Mouse (Mus musculus) intestine, embryonic 14.5 days (tissue): ENCODE measurements at regions not wholly inside any gene's neighbourhood (a gene's known extent, or its start where the extent isn't known, plus 50 kb on each side); places are given as distances from the start of the nearest gene placed in this dataset.

Experiments
- ATAC-seq: fragments of 200-750 bp; cut with Nextera tagmentation; replicated peaks from 2 replicates; pipeline ENCODE4 v1.8.0; 2017; ENCODE audit warnings: low read depth, moderate number of reproducible peaks, moderate TSS enrichment, moderate library complexity; ENCODE audit not compliant: low FRiP score, low TSS enrichment
- DNase-seq: peaks from one replicate; pipeline ENCODE4 v3.0.0-alpha.2; 2018; ENCODE audit warnings: low spot score
- H3K27ac ChIP-seq: fragments of 300-500 bp; sonication (generic); 2 replicates; pipeline ENCODE4 v1.5.1; 2014; ENCODE audit warnings: low read depth, mild to moderate bottlenecking, control low read depth
- H3K27me3 ChIP-seq: fragments of 300-500 bp; sonication (generic); replicated peaks from 2 replicates; pipeline ENCODE4 v1.6.1; 2014; ENCODE audit warnings: low read length, control low read depth; ENCODE audit not compliant: control insufficient read depth, insufficient read depth
- H3K36me3 ChIP-seq: fragments of 300-500 bp; sonication (generic); 2 replicates; pipeline ENCODE4 v1.6.1; 2014; ENCODE audit warnings: low read length, control low read depth; ENCODE audit not compliant: control insufficient read depth, insufficient read depth
- H3K4me1 ChIP-seq: fragments of 300-500 bp; sonication (generic); replicated peaks from 2 replicates; pipeline ENCODE4 v1.6.1; 2014; ENCODE audit warnings: low read length, control low read depth, mixed read lengths; ENCODE audit not compliant: control insufficient read depth, insufficient read depth
- H3K4me2 ChIP-seq: fragments of 300-500 bp; sonication (generic); 2 replicates; pipeline ENCODE4 v1.6.1; 2014; ENCODE audit warnings: low read length
- H3K4me3 ChIP-seq: fragments of 300-500 bp; sonication (generic); 2 replicates; pipeline ENCODE4 v1.5.1; 2014; ENCODE audit warnings: low read depth, low read length, control low read depth, mixed read lengths
- H3K9ac ChIP-seq: fragments of 300-500 bp; sonication (generic); 2 replicates; pipeline ENCODE4 v1.6.1; 2014; ENCODE audit warnings: mild to moderate bottlenecking, low read length
- H3K9me3 ChIP-seq: fragments of 300-500 bp; sonication (generic); 2 replicates; pipeline ENCODE4 v1.6.1; 2016; ENCODE audit warnings: low read length, control low read depth; ENCODE audit not compliant: control insufficient read depth
- WGBS: fragments of 180-500 bp; shearing (Covaris S2); extraction: QIAGEN DNeasy Blood & Tissue Kit; methylation state at CpG from one replicate; pipeline ENCODE4 v1.1.7; 2014; 5-methylcytosine and 5-hydroxymethylcytosine counted together

DNA sequence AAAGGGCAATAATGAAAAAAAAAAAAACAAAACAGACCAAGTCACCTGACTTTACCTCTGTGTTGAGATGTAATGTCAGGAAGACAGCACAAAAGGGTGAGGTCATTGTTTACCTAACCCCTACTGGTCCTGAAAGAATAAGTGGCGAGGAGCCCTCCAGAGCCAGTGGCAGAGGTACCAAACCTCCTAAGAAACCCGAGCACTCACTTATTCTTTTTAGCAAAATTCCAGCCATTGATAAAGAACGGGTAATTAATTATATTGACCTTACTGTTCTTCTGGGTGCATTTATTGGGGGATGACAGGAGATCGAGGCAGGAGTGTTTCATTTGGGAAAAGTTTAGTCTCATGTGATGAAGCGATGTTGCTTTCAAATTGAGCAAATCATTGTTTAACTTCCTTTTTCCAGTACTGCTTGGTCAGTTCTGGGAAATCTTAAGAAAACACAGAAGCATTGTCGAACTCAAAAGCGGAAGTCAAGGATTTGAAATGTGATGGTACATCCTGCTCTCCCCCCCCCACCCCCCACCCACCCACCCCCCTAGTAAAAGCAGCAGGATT, 56.8 kb upstream of the Klf6 start:
- Histone ChIP-seq H3K9ac (no peak overlapping the region), H3K4me2 (peak overlapping the region; percentile 3), H3K9me3 (no peaks in the 10 kb centered on the region), H3K4me1 (peaks cover 8% of the 10 kb centered on the region; the same call in 1 of the 2 replicates), H3K27me3 (no peaks in the 10 kb centered on the region), H3K27ac (peak overlapping the region; percentile 84), H3K36me3 (no peaks in the 10 kb centered on the region), H3K4me3 (no peak overlapping the region)
- DNase-seq = no peak
- WGBS = 29% methylated on average over 7 of the region's 7 CpGs
- ATAC-seq = no peak

DNA sequence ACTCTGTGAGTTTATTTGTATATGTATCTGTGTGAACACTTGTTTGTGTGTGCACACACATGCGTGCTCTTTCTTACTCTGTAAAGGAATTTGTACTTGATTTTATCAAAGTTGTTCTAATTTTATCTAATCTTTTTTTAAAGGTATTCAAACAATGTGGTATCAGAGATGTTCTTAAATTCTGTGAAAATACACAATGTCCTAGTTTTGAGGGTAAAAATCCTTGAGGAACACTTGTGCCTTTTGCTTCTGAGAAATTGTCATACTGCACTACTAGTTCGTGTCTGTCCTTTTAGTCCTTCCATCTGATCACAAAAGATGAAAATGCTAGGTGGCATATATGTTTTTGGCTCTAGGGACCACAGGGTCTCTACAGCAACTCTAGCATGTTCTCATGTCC, 52.9 kb upstream of the Klf6 start:
- H3K9me3 ChIP-seq = no peaks in the 10 kb centered on the region
- H3K27ac ChIP-seq = no peak overlapping the region
- no peaks in the 10 kb centered on the region for H3K36me3 ChIP-seq
- no peak overlapping the region for H3K4me3 ChIP-seq
- H3K27me3 ChIP-seq = no peaks in the 10 kb centered on the region
- DNase-seq = no peak
- H3K4me1 ChIP-seq = 0 out of 2 replicates have a peak, but pooled peaks cover under 1% of the 10 kb centered on the region
- no peak overlapping the region for H3K4me2 ChIP-seq
- WGBS = 84% methylated on average over 2 of the region's 2 CpGs
- H3K9ac ChIP-seq = no peak overlapping the region
- no peak for ATAC-seq
